Comparison of ENCODE assay signal across 16 mouse cellular contexts in the genomic region with DNA sequence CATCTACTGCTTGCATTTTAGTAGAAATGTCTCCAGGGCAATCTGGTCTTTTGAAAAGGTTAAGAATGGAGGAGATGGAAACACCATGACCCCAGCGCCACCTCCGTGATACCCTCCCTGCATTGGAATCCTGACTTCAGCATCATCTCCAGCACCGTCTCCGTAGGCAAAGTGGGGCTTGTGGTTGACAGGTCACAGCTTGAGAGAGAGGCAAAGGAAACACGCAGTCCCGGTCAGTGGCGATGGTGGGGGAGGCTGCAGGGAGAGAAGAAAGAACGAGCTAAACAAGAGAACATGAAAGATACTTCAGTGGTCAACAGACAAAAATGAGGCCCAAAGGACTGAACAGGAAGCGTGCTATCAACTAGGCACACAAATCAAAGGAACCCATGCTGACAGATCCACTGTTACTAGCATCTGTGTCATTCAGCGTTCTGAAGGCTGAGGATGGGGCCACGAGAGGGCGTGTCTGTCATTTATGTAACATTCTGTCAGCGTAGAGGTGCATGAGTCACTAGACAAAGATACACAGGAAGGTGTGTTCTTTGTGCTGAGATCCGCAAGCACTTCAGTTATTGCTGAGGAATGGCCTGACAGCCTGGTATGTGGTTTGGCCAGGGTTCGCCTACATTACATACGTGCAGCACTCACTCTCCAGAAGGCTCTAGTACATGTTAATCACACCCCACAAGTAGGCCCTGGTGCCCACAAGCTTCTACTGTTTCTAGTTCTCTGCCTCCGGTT. TPM values are rescaled to one million over a fixed set of nuclear protein-coding genes. Genes with fewer than 3 reads are reported as not detected.
DNase-seq lines count a peak whose midpoint lies in the region; ATAC-seq and TF ChIP-seq lines count a peak whose summit lies in the region.
"Had no signal": no experiment of that assay in that cellular context is flagged by ENCODE, and none has a peak within 500 bp of the region (broad histone marks: within the 10 kb centered on the region; RNA-seq: fewer than 3 reads in every experiment).

No protein-coding gene starts in this region.

- WGBS in heart, postnatal 0 days: 59% methylated on average over 17 of the region's 17 CpGs
- 54% methylated on average over 17 of the region's 17 CpGs for WGBS in lung, embryonic 16.5 days

- intact Hi-C loops in heart, postnatal 14 days (cut with DNase I): no loop called here
- intact Hi-C loops in gastrocnemius, postnatal 14 days (cut with DNase I; ENCODE audit: low total_unique reads): no loop called here
- intact Hi-C loops in gastrocnemius, adult 2 months (cut with DNase I): no loop called here

- DNase-seq in heart, postnatal 0 days (ENCODE audit: low spot score): peak; percentile 7
- no peak for DNase-seq in heart, postnatal 14 days
- peak; percentile 31 for DNase-seq in brain, adult 2 months (ENCODE audit: low read depth, low spot score)
- peak; percentile 34 for DNase-seq in urinary bladder, adult 2 months (ENCODE audit: low spot score)
- DNase-seq in gastrocnemius, postnatal 14 days: no peak
- DNase-seq in retina, embryonic 14.5 days (ENCODE audit: low spot score): no peak
- no peak for DNase-seq in gastrocnemius, adult 2 months
- DNase-seq: cerebellum, postnatal 14 days; gastrocnemius, postnatal 10 days; layer of hippocampus, postnatal 36 days; liver had no signal

- peaks cover 5% of the 10 kb centered on the region; the same call in 1 of the 2 replicates for H3K4me1 ChIP-seq in heart, postnatal 0 days (ENCODE audit: control insufficient read depth, insufficient read depth)
- H3K4me1 ChIP-seq in lung, embryonic 16.5 days (replicated peaks; ENCODE audit: control insufficient read depth, insufficient read depth, low read length): peaks cover 5% of the 10 kb centered on the region; the same call in 1 of the 2 replicates
- H3K4me1 ChIP-seq: midbrain, embryonic 10.5 days had no signal

- ATAC-seq in heart, postnatal 0 days (ENCODE audit: insufficient read depth, low read depth): 0 out of 2 replicates have a peak, but pooled peaks have one; percentile 11
- peak; percentile 93 for ATAC-seq in lung, embryonic 16.5 days (ENCODE audit: low read depth)
- ATAC-seq: CD4-positive, CD25-positive, alpha-beta regulatory T cell, adult 4 months; inflammation-experienced regulatory T-cells, adult 6 months had no signal

- H3K9me3 ChIP-seq in heart, postnatal 0 days (replicated peaks; ENCODE audit: control insufficient read depth, low read length): no peaks in the 10 kb centered on the region
- H3K9me3 ChIP-seq in lung, embryonic 16.5 days (ENCODE audit: control insufficient read depth, low read length): no peaks in the 10 kb centered on the region
- H3K9me3 ChIP-seq: midbrain, embryonic 10.5 days had no signal

- H3K27ac ChIP-seq in heart, postnatal 0 days (ENCODE audit: low read depth): no peak overlapping the region
- H3K27ac ChIP-seq in lung, embryonic 16.5 days (ENCODE audit: low read length): peak overlapping the region; percentile 41
- no peak overlapping the region for H3K27ac ChIP-seq in gastrocnemius, adult 2 months
- H3K27ac ChIP-seq: midbrain, embryonic 10.5 days had no signal

- no peaks in the 10 kb centered on the region for H3K27me3 ChIP-seq in heart, postnatal 0 days (ENCODE audit: control insufficient read depth, insufficient read depth, low read length)
- H3K27me3 ChIP-seq in lung, embryonic 16.5 days (ENCODE audit: control insufficient read depth, insufficient read depth, low read depth, low read length): no peaks in the 10 kb centered on the region

- no peak overlapping the region for H3K9ac ChIP-seq in heart, postnatal 0 days (replicated peaks; ENCODE audit: low read depth, low read length)
- H3K9ac ChIP-seq in lung, embryonic 16.5 days (ENCODE audit: low read length): no peak overlapping the region

- no peak overlapping the region for H3K4me2 ChIP-seq in heart, postnatal 0 days (ENCODE audit: low read depth, low read length)
- no peak overlapping the region for H3K4me2 ChIP-seq in lung, embryonic 16.5 days (ENCODE audit: low read depth, low read length)

- no peaks in the 10 kb centered on the region for H3K36me3 ChIP-seq in heart, postnatal 0 days (replicated peaks; ENCODE audit: control insufficient read depth, insufficient read depth, low read length)
- H3K36me3 ChIP-seq in lung, embryonic 16.5 days (ENCODE audit: control insufficient read depth, insufficient read depth, low read length): no peaks in the 10 kb centered on the region
- H3K36me3 ChIP-seq: midbrain, embryonic 10.5 days had no signal

- no peak overlapping the region for H3K4me3 ChIP-seq in heart, postnatal 0 days (ENCODE audit: low read depth, low read length)
- H3K4me3 ChIP-seq in lung, embryonic 16.5 days (ENCODE audit: low read length): no peak overlapping the region
- H3K4me3 ChIP-seq in gastrocnemius, adult 2 months: no peak overlapping the region
- H3K4me3 ChIP-seq: midbrain, embryonic 10.5 days had no signal

- TF ChIP-seq EP300 in heart, postnatal 0 days (IDR thresholded peaks at IDR 0.05; ENCODE audit: low read depth): no peak

- no peak; the same call in 1 of the 2 replicates for TF ChIP-seq CTCF in heart, postnatal 0 days (IDR thresholded peaks at IDR 0.05; ENCODE audit: low read depth)
- TF ChIP-seq CTCF in gastrocnemius, adult 2 months (IDR thresholded peaks at IDR 0.05): no peak

RNA-seq across cellular contexts. Expression of a gene that starts 17.1 kb away (rescaled TPM):
- not detected in 2 replicates for total RNA-seq in heart, postnatal 0 days (2014; rRNA removed; ENCODE audit: low replicate concordance)
- polyA plus RNA-seq in heart, postnatal 0 days (2015; fragmentation: Nextera tagmentation; extraction: Ambion mirVana): not detected in 2 replicates
- not detected for total RNA-seq in heart, postnatal 14 days (2021)
- 0.10 and 0.21 TPM in 2 replicates for polyA plus RNA-seq in lung, embryonic 16.5 days (2015; fragmentation: Nextera tagmentation; extraction: Ambion mirVana)
- not detected in 2 replicates for polyA plus RNA-seq in urinary bladder, adult 2 months (2012; rRNA removed)
- not detected for total RNA-seq in gastrocnemius, postnatal 14 days (2021)
- not detected for total RNA-seq in gastrocnemius, adult 2 months (2021)
- total RNA-seq: gastrocnemius, postnatal 10 days; heart, postnatal 25 days; layer of hippocampus, postnatal 36 days had no signal
- polyA plus RNA-seq: CD4-positive, CD25-positive, alpha-beta regulatory T cell, adult 4 months; inflammation-experienced regulatory T-cells, adult 6 months; midbrain, embryonic 10.5 days had no signal

RNA-seq across cellular contexts. Expression of a gene that starts 20.6 kb away (rescaled TPM):
- total RNA-seq in heart, postnatal 0 days (2014; rRNA removed; ENCODE audit: low replicate concordance): not detected in 2 replicates
- not detected in 2 replicates for polyA plus RNA-seq in heart, postnatal 0 days (2015; fragmentation: Nextera tagmentation; extraction: Ambion mirVana)
- total RNA-seq in heart, postnatal 14 days (2021): not detected
- polyA plus RNA-seq in lung, embryonic 16.5 days (2015; fragmentation: Nextera tagmentation; extraction: Ambion mirVana): not detected in 2 replicates
- not detected in 2 replicates for polyA plus RNA-seq in urinary bladder, adult 2 months (2012; rRNA removed)
- not detected for total RNA-seq in gastrocnemius, postnatal 14 days (2021)
- total RNA-seq in gastrocnemius, adult 2 months (2021): not detected
- total RNA-seq: gastrocnemius, postnatal 10 days; heart, postnatal 25 days; layer of hippocampus, postnatal 36 days had no signal
- polyA plus RNA-seq: CD4-positive, CD25-positive, alpha-beta regulatory T cell, adult 4 months; inflammation-experienced regulatory T-cells, adult 6 months; midbrain, embryonic 10.5 days had no signal

RNA-seq across cellular contexts. Expression of a gene that starts 26.1 kb away (rescaled TPM):
- total RNA-seq in heart, postnatal 0 days (2014; rRNA removed; ENCODE audit: low replicate concordance): not detected in 2 replicates
- polyA plus RNA-seq in heart, postnatal 0 days (2015; fragmentation: Nextera tagmentation; extraction: Ambion mirVana): not detected in 2 replicates
- not detected for total RNA-seq in heart, postnatal 14 days (2021)
- polyA plus RNA-seq in lung, embryonic 16.5 days (2015; fragmentation: Nextera tagmentation; extraction: Ambion mirVana): 0.21 and 0.44 TPM in 2 replicates
- polyA plus RNA-seq in urinary bladder, adult 2 months (2012; rRNA removed): not detected in 2 replicates
- not detected for total RNA-seq in gastrocnemius, postnatal 14 days (2021)
- not detected for total RNA-seq in gastrocnemius, adult 2 months (2021)
- total RNA-seq: gastrocnemius, postnatal 10 days; heart, postnatal 25 days; layer of hippocampus, postnatal 36 days had no signal
- polyA plus RNA-seq: CD4-positive, CD25-positive, alpha-beta regulatory T cell, adult 4 months; inflammation-experienced regulatory T-cells, adult 6 months; midbrain, embryonic 10.5 days had no signal

RNA-seq across cellular contexts. Expression of a gene that starts 28.6 kb away (rescaled TPM):
- total RNA-seq in heart, postnatal 0 days (2014; rRNA removed; ENCODE audit: low replicate concordance): not detected in 2 replicates
- not detected in 2 replicates for polyA plus RNA-seq in heart, postnatal 0 days (2015; fragmentation: Nextera tagmentation; extraction: Ambion mirVana)
- total RNA-seq in heart, postnatal 14 days (2021): not detected
- not detected in 2 replicates for polyA plus RNA-seq in lung, embryonic 16.5 days (2015; fragmentation: Nextera tagmentation; extraction: Ambion mirVana)
- polyA plus RNA-seq in urinary bladder, adult 2 months (2012; rRNA removed): 0.04 and 0.06 TPM in 2 replicates
- total RNA-seq in gastrocnemius, postnatal 14 days (2021): not detected
- not detected for total RNA-seq in gastrocnemius, adult 2 months (2021)
- total RNA-seq: gastrocnemius, postnatal 10 days; heart, postnatal 25 days; layer of hippocampus, postnatal 36 days had no signal
- polyA plus RNA-seq: CD4-positive, CD25-positive, alpha-beta regulatory T cell, adult 4 months; inflammation-experienced regulatory T-cells, adult 6 months; midbrain, embryonic 10.5 days had no signal

RNA-seq across cellular contexts. Expression of a gene that starts 37.8 kb away (rescaled TPM):
- not detected in 2 replicates for total RNA-seq in heart, postnatal 0 days (2014; rRNA removed; ENCODE audit: low replicate concordance)
- not detected in 2 replicates for polyA plus RNA-seq in heart, postnatal 0 days (2015; fragmentation: Nextera tagmentation; extraction: Ambion mirVana)
- total RNA-seq in heart, postnatal 14 days (2021): not detected
- not detected in 2 replicates for polyA plus RNA-seq in lung, embryonic 16.5 days (2015; fragmentation: Nextera tagmentation; extraction: Ambion mirVana)
- not detected in 2 replicates for polyA plus RNA-seq in urinary bladder, adult 2 months (2012; rRNA removed)
- total RNA-seq in gastrocnemius, postnatal 14 days (2021): under 1 TPM in 1 of 2 experiments, not detected in 1; 0.31 TPM
- not detected for total RNA-seq in gastrocnemius, adult 2 months (2021)
- total RNA-seq: heart, postnatal 25 days; layer of hippocampus, postnatal 36 days had no signal
- polyA plus RNA-seq: CD4-positive, CD25-positive, alpha-beta regulatory T cell, adult 4 months; inflammation-experienced regulatory T-cells, adult 6 months; midbrain, embryonic 10.5 days had no signal

Comparison
In these comparisons a context has a peak if more than half of its experiments do, and no peak if none do; other contexts are left out.
1. DNase-seq: peak in heart, postnatal 0 days (single experiment), brain, adult 2 months (single experiment) and urinary bladder, adult 2 months (single experiment); none in heart, postnatal 14 days (0 of 2), gastrocnemius, postnatal 14 days (single experiment), retina, embryonic 14.5 days (single experiment) and gastrocnemius, adult 2 months (single experiment).